Mouse (Mus musculus) olfactory bulb, adult 2 months (tissue): ENCODE results near the gene Acaca. TPM values are rescaled to one million over a fixed set of nuclear protein-coding genes. Genes with fewer than 3 reads are reported as not detected.
"Not testable (repeated sequence)": the region's sequence is repeated elsewhere in the genome, so short reads cannot be mapped to it uniquely, and the experiment has no call there.

ENCODE experiments used
- H3K27ac ChIP-seq: fragments of 200-500 bp; 2 replicates; pipeline ENCODE4 v1.5.1; 2012; ENCODE audit warnings: low read depth, low read length; ENCODE audit not compliant: insufficient read depth
- H3K4me1 ChIP-seq: fragments of 200-500 bp; 2 replicates; pipeline ENCODE4 v1.6.1; 2012; ENCODE audit warnings: low read length; ENCODE audit not compliant: control insufficient read depth, insufficient read depth
- H3K4me3 ChIP-seq: fragments of 200-500 bp; 2 replicates; pipeline ENCODE4 v1.5.1; 2012; ENCODE audit warnings: mild to moderate bottlenecking, low read depth, low read length, moderate library complexity; ENCODE audit not compliant: insufficient read depth
- CTCF ChIP-seq: fragments of 200-500 bp; IDR thresholded peaks from 2 replicates; pipeline ENCODE4 v1.5.1; 2012; ENCODE audit warnings: low read depth, mild to moderate bottlenecking, low read length, moderate library complexity; ENCODE audit not compliant: insufficient read depth
- POLR2A ChIP-seq: fragments of 200-500 bp; IDR thresholded peaks from 2 replicates; pipeline ENCODE4 v1.6.1; 2012; ENCODE audit warnings: mild to moderate bottlenecking, low read depth, low read length, moderate library complexity; ENCODE audit not compliant: insufficient read depth
- WGBS: fragments of 180-500 bp; shearing (Covaris S2); methylation state at CpG from one replicate; pipeline ENCODE4 v1.1.7; 2018; 5-methylcytosine and 5-hydroxymethylcytosine counted together
- polyA plus RNA-seq: library from polyadenylated mRNA; stranded (reverse); fragments of >200 nt; gene quantifications from 2 replicates; pipeline ENCODE4 v1.2.4, GENCODE M21; 2012; ENCODE audit warnings: low replicate concordance; ENCODE audit not compliant: missing spikeins, insufficient read depth, insufficient read length

The Acaca gene
- polyA plus RNA-seq, 1 experiment, result 53.0 TPM

DNA sequence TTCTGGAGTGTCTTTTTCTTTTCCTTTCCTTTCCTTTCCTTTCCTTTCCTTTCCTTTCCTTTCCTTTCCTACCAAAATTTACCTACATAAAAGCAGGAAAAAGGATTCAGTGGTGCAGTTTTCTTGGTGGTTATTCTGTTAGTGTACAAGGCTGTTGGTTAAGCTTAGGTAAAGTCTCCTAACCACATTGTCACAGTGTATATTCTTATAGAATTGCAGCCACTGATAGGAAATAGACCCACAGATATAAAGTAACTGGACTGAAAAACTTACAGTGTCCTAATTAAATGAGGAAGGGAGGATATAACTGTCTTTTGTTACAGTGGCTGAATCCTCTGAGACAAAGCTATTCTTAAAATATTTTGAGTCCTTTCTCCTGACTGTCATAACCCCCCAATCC lies 202.9 kb downstream of the Acaca start:
- Histone ChIP-seq H3K27ac (no peak overlapping the region), H3K4me3 (no peak overlapping the region), H3K4me1 (no peaks in the 10 kb centered on the region)
- TF ChIP-seq CTCF (no peak), POLR2A (no peak)

DNA sequence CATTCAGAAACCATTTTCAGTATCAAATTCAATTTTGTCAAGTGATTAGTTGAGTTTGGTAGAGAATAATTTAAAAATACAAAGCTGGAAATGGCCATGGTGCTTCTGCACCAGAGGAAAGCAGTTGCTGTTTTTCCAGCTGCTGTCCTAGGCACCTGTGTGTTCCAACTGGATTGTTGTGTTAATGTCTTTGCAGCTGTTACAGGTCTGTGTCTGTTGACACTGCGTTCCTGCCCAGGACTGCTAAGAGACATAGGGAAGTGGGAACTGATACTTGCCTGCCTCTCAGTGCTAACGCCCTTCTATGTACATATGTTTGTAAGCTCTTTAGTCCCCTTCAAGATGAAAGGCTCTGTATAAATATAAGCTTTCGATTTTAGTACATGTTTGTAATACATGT lies 203.4 kb downstream of the Acaca start:
- 93% methylated on average over 3 of the region's 3 CpGs for WGBS
- no peak for TF ChIP-seq CTCF
- no peak for TF ChIP-seq POLR2A
- Histone ChIP-seq H3K4me3 (no peak overlapping the region), H3K27ac (no peak overlapping the region), H3K4me1 (no peaks in the 10 kb centered on the region)

DNA sequence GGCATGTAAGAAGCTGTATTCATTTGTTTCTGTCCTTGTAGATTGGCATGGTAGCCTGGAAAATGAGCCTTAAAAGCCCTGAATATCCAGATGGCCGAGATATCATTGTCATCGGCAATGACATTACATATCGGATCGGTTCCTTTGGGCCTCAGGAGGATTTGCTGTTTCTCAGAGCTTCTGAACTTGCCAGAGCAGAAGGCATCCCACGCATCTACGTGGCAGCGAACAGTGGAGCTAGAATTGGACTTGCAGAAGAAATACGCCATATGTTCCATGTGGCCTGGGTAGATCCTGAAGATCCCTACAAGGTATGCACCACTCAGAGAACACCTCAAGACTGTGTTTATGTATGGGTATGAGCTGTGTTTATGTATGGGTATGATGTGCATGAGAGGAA lies 208.8 kb downstream of the Acaca start:
- H3K4me3 ChIP-seq, H3K4me1 ChIP-seq, H3K27ac ChIP-seq: not testable (repeated sequence)
- 99% methylated on average over 8 of the region's 8 CpGs for WGBS

DNA sequence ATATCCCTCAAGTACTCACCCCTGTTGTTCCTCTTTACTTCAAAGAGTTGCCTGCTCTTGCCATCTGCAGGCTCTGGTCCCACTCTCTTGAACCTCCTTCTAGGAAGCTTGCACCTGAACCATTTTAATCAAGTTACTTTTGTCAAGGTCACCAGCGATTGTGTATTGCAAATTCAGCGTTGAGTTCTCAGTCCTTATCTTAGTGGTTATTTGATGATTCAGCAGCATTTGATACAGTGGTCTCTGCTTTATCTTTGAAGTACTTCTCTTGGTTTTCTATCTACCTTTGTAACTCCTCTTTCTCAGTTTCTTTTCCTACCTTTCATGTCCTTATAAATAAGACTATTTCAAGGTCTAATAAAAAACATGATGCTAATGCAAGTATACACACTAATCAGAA lies 211.2 kb downstream of the Acaca start:
- Histone ChIP-seq H3K27ac (no peak overlapping the region), H3K4me3 (no peak overlapping the region), H3K4me1 (no peaks in the 10 kb centered on the region)
- 93% methylated on average over 2 of the region's 2 CpGs for WGBS
- TF ChIP-seq CTCF (no peak), POLR2A (no peak)

DNA sequence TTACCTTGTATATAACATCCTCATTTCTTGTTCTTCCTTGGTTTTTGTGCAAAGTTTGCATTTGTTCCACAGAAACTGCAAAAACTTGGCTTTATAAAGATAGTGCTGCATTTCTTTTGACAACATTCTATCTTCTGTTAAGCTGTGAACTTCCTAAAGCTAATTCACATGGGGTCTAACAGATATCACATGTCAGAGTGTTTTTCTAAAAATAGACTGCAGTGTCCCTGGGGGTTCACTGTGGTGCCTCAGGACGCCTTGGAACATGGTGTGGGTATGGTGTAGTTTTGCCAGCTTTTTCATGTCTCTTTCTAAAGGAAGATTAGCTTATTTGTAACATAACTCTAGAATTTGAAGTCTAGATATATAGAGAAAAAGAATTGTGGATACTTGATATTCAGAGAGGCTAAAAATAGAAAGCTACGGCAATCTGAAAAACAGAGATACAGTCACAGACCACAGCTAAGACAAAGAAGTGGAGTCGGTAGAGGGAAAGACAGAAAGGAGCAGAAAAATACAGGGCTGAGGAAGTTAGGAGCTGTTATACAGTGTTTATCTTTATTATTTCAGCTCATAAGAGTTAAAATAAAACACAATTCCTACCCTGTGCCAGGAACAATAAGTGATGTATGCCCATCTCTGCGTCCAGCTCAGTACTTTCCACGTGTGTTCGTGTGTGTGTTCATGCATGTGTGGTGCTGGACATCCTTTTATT lies 215.2 kb downstream of the Acaca start:
- Histone ChIP-seq H3K27ac (no peak overlapping the region), H3K4me3 (no peak overlapping the region), H3K4me1 (no peaks in the 10 kb centered on the region)
- WGBS, result 72% methylated on average over 6 of the region's 6 CpGs
- TF ChIP-seq POLR2A, result no peak
- TF ChIP-seq CTCF, result no peak

DNA sequence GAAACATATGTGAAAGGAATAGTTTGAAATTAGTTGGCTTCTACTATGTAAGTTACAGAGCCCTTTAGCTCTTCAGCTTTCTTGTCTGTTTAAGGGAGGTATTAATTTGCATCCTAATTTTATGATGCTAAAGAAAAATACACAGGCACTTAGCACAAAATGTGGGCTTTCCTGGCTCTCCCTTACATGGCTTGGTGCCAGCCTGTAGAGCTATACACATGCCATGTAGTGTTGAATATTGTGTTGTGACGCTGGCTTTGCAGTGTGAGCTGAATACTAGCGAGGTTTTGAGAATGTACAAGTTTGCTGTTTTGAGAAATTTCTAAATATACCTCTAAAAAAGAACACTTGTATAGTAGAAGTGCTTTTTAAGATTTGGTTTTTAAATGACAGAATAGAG lies 218.3 kb downstream of the Acaca start:
- Histone ChIP-seq H3K4me3 (no peak overlapping the region), H3K27ac (no peak overlapping the region), H3K4me1 (no peaks in the 10 kb centered on the region)
- WGBS, result 53% methylated on average over 2 of the region's 2 CpGs
- TF ChIP-seq POLR2A, result no peak
- no peak for TF ChIP-seq CTCF

DNA sequence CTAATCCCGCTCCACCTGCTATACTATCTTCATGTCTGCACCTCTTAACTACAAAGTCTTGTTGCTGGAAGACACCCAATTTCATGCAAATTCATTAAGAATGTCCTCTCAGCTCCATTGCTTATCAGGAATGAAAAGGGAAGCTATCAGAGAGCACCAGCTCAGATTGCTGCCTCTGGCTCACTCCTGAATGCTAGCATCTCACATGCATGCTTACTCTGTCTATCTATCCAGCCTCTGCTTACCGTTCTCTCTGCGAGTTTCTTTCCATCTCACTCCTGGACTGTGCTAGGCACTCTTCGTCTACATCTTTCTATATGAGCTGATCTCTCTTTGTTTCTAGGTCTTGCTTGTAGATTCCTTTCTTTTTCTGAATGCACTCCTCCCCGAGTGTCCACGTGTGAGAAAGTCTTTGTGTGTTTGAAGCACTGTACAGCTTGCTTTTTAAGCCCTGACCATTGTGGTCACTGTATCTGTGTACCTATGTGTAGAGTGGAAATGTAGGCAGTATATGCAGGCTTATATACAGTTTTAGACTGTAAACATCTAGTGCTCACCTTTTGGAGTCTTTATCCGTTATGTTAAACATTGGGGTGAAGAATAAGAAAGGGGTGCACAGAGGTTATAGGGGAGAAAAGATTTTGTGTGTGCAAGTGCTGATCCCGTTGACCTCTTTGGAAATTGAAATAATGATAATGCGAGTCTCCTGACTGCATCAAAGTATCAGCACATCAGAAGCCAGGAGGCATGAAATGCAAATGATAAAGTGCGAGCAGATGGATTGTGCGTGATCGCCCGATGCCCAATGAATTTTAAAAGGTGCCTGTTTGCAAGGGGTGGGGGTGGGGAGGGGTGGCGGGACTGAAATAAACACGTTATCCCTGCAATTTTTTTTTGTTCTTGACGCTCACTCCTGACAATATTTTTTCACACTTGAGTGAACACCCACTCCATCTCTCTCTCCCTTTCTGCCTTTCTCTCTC lies 219.7 kb downstream of the Acaca start:
- no peak overlapping the region for H3K27ac ChIP-seq
- WGBS, result 59% methylated on average over 16 of the region's 16 CpGs

DNA sequence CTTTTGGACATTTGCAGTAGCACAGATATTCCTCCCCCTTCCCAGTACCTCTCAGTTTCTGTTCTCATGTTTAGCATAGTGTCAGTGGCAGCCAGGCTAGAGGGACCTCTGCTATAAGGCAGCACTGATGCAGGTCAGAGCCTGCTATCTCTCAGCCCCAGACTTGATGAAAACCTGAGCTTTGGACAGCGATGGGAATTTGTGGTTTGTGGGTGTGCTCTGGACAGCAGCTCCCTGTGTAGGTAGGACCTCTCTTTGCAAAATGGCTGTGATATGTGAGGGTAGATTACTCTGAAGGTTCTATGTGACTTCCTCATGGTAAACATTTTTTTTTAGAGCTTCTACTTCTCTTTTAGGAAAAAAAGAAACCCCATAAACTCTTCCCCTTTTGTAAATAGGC lies 221.7 kb downstream of the Acaca start:
- 91% methylated on average over 1 of the region's 1 CpGs for WGBS
- TF ChIP-seq POLR2A (no peak), CTCF (no peak)
- H3K4me3 ChIP-seq, result no peak overlapping the region
- no peaks in the 10 kb centered on the region for H3K4me1 ChIP-seq
- H3K27ac ChIP-seq, result no peak overlapping the region

More for the DNA sequence above, 219.7 kb downstream of the Acaca start:
- no peak for TF ChIP-seq POLR2A
- no peak for TF ChIP-seq CTCF
- Histone ChIP-seq H3K4me3 (no peak overlapping the region), H3K4me1 (no peaks in the 10 kb centered on the region)

DNA sequence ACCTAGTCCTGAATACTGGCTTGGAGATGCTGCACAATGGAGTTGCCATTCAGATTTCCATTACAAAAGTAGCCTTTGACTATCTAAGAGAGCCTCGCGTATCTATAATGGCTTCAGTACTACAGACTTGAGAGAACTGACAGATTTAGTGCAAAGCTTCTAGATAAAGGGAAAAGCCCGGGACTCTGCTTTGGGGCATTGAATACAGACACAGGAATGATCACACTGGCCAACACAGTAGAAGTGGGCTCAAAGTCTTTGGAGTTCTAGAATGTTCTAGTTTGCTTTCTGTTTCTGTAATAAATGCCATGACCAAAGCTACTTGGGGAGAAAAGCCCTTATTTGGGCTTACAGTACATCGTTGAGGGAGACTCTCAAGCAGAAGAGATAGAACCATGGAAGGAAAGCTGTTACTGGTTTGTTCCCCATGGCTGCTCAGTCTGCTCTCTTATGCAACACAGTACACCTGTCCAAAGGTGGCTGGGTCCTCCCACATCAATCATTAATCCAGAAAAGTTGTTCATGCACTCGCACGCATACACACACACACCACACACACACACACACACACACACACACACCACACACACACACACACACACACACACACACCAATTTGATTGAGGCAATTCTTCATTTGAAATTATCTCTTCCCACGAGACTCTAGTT lies 223.7 kb downstream of the Acaca start:
- no peaks in the 10 kb centered on the region for H3K4me1 ChIP-seq
- no peak overlapping the region for H3K4me3 ChIP-seq
- no peak overlapping the region for H3K27ac ChIP-seq
- TF ChIP-seq POLR2A, result no peak
- no peak for TF ChIP-seq CTCF
- 83% methylated on average over 7 of the region's 7 CpGs for WGBS

DNA sequence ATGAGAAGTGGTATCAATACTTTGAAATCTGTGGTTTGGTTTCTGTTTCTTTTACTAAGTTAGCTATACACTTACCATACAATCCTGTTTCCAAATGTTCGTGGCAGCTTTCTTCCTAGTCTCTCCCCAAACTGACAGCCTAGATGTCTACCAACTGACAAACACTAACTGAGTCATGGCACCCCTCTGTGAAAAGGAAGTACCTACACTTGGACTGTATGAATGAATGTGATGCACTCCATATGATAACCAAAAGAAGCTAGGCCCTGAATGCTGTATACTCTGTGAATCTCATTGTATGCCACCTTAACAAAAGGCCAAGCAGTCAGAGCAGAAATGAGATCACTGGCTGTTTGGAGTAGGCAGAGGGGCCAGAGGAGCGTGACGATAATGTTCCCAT lies 227.8 kb downstream of the Acaca start:
- TF ChIP-seq CTCF, result no peak
- TF ChIP-seq POLR2A, result no peak
- H3K27ac ChIP-seq, result no peak overlapping the region
- no peaks in the 10 kb centered on the region for H3K4me1 ChIP-seq
- no peak overlapping the region for H3K4me3 ChIP-seq
- 90% methylated on average over 3 of the region's 3 CpGs for WGBS
